Mouse (Mus musculus) kidney, adult 2 months (tissue): Measurements from ENCODE around the gene Galp.

ENCODE experiments used
- CTCF ChIP-seq: fragments of 200-500 bp; conservative IDR thresholded peaks from 2 replicates; pipeline ENCODE4 v1.5.1; 2011; ENCODE audit warnings: low read depth, mild to moderate bottlenecking, control low read depth, low read length, moderate library complexity, mixed read lengths; ENCODE audit not compliant: insufficient read depth, insufficient read length
- POLR2A ChIP-seq: fragments of 200-500 bp; IDR thresholded peaks from one replicate; pipeline ENCODE4 v1.6.1; 2011; ENCODE audit warnings: low read depth, low read length, control low read depth

DNA sequence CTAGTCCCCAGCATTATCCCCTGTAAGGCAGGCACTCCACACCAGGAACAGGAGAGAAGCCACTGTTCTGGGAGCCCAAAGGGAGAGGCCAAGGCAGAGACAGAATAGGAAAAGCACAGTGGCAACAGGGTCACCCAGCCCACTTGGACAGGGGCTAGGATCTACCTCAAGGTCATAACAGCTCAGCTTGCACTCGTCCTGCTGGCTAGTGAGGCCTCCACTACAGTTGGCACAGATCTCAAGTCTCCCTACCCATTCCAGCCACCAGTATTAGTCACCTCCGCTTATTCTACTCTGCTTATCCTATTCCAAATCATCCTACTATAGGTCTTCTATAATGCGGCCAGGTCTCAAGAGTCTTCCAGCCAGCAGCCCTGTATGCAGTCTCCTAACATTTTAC is 43.8 kb upstream of the Galp start:
- TF ChIP-seq POLR2A = no peak
- TF ChIP-seq CTCF = no peak
